Comparison of ENCODE assay signal across 9 mouse cellular contexts in genomic region chr11:88523921-88524320, GRCm38 (mm10).
A peak's percentile ranks its signal among the peaks of the same experiment; 100 is the strongest.
DNase-seq lines count a peak whose midpoint lies in the region; ATAC-seq and TF ChIP-seq lines count a peak whose summit lies in the region.
"Had no signal": no experiment of that assay in that cellular context is flagged by ENCODE, and none has a peak within 500 bp of the region (broad histone marks: within the 10 kb centered on the region; RNA-seq: fewer than 3 reads in every experiment).

No protein-coding gene starts in this region.

- WGBS in hindbrain, embryonic 10.5 days = 63% methylated on average over 4 of the region's 4 CpGs
- 61% methylated on average over 4 of the region's 4 CpGs for WGBS in hindbrain, embryonic 11.5 days
- 9% methylated on average over 4 of the region's 4 CpGs for WGBS in heart, embryonic 13.5 days
- 36% methylated on average over 4 of the region's 4 CpGs for WGBS in lung, postnatal 0 days

- no peak overlapping the region for H3K9ac ChIP-seq in hindbrain, embryonic 11.5 days (ENCODE audit: low read depth, low read length)
- H3K9ac ChIP-seq in heart, embryonic 13.5 days = peak overlapping the region; percentile 64
- no peak overlapping the region for H3K9ac ChIP-seq in lung, postnatal 0 days (replicated peaks; ENCODE audit: low read depth)

- no peak overlapping the region for H3K4me2 ChIP-seq in hindbrain, embryonic 11.5 days (replicated peaks; ENCODE audit: low read depth, low read length)
- peak overlapping the region; percentile 31; the same call in 1 of the 2 replicates for H3K4me2 ChIP-seq in heart, embryonic 13.5 days
- H3K4me2 ChIP-seq in lung, postnatal 0 days (replicated peaks; ENCODE audit: low read depth, low read length) = no peak overlapping the region

- H3K4me3 ChIP-seq in hindbrain, embryonic 10.5 days = no peak overlapping the region
- H3K4me3 ChIP-seq in hindbrain, embryonic 11.5 days (ENCODE audit: low read depth, low read length) = no peak overlapping the region
- H3K4me3 ChIP-seq in heart, embryonic 13.5 days = no peak overlapping the region
- no peak overlapping the region for H3K4me3 ChIP-seq in lung, postnatal 0 days (ENCODE audit: low read depth, low read length)
- H3K4me3 ChIP-seq: myocyte had no signal

- no peaks in the 10 kb centered on the region for H3K9me3 ChIP-seq in hindbrain, embryonic 10.5 days
- no peaks in the 10 kb centered on the region for H3K9me3 ChIP-seq in hindbrain, embryonic 11.5 days (ENCODE audit: control insufficient read depth, low read length)
- no peaks in the 10 kb centered on the region for H3K9me3 ChIP-seq in heart, embryonic 13.5 days
- H3K9me3 ChIP-seq in lung, postnatal 0 days (ENCODE audit: low read length) = no peaks in the 10 kb centered on the region

- TF ChIP-seq CTCF in lung, postnatal 0 days (IDR thresholded peaks at IDR 0.05) = no peak

- ATAC-seq in hindbrain, embryonic 11.5 days (ENCODE audit: low FRiP score) = no peak
- peak; percentile 48; the same call in 1 of the 2 replicates for ATAC-seq in heart, embryonic 13.5 days (ENCODE audit: extremely low read depth, insufficient number of reproducible peaks, low FRiP score, low TSS enrichment)
- no peak for ATAC-seq in lung, postnatal 0 days
- ATAC-seq in megakaryocyte, adult 5-6 weeks (ENCODE audit: poor library complexity, severe bottlenecking) = no peak

- H3K27me3 ChIP-seq in hindbrain, embryonic 10.5 days (ENCODE audit: insufficient read depth, poor library complexity, severe bottlenecking) = no peaks in the 10 kb centered on the region
- H3K27me3 ChIP-seq in hindbrain, embryonic 11.5 days (ENCODE audit: control insufficient read depth, insufficient read depth, low read length) = no peaks in the 10 kb centered on the region
- no peaks in the 10 kb centered on the region for H3K27me3 ChIP-seq in heart, embryonic 13.5 days (replicated peaks)
- H3K27me3 ChIP-seq in lung, postnatal 0 days (replicated peaks; ENCODE audit: insufficient read depth, low read length) = no peaks in the 10 kb centered on the region

- peaks cover 87% of the 10 kb centered on the region for H3K4me1 ChIP-seq in hindbrain, embryonic 10.5 days (replicated peaks)
- H3K4me1 ChIP-seq in hindbrain, embryonic 11.5 days (replicated peaks; ENCODE audit: control insufficient read depth, insufficient read depth, low read length) = peaks cover 39% of the 10 kb centered on the region
- peaks cover 90% of the 10 kb centered on the region for H3K4me1 ChIP-seq in heart, embryonic 13.5 days
- peaks cover 35% of the 10 kb centered on the region for H3K4me1 ChIP-seq in lung, postnatal 0 days (ENCODE audit: insufficient read depth, low read depth, low read length)

- peak overlapping the region; percentile 85 for H3K27ac ChIP-seq in hindbrain, embryonic 10.5 days
- no peak overlapping the region for H3K27ac ChIP-seq in hindbrain, embryonic 11.5 days (ENCODE audit: low read depth, low read length)
- H3K27ac ChIP-seq in heart, embryonic 13.5 days (replicated peaks) = peak overlapping the region; percentile 96
- H3K27ac ChIP-seq in lung, postnatal 0 days (ENCODE audit: low read length) = no peak overlapping the region

- TF ChIP-seq EP300 in lung, postnatal 0 days (IDR thresholded peaks at IDR 0.05) = peak; percentile 23; the same call in 1 of the 2 replicates

- H3K36me3 ChIP-seq in hindbrain, embryonic 10.5 days = peaks cover 32% of the 10 kb centered on the region
- H3K36me3 ChIP-seq in hindbrain, embryonic 11.5 days (ENCODE audit: control insufficient read depth, insufficient read depth, low read length) = no peaks in the 10 kb centered on the region
- H3K36me3 ChIP-seq in heart, embryonic 13.5 days = no peaks in the 10 kb centered on the region
- no peaks in the 10 kb centered on the region for H3K36me3 ChIP-seq in lung, postnatal 0 days (ENCODE audit: insufficient read depth, low read length)

- DNase-seq in hindbrain, embryonic 10.5 days (ENCODE audit: low spot score) = no peak
- DNase-seq in hindbrain, embryonic 11.5 days (ENCODE audit: low spot score) = no peak
- peak; percentile 74 for DNase-seq in adrenal gland, postnatal 14 days
- peak; percentile 43 for DNase-seq in lung, postnatal 0 days (ENCODE audit: low spot score)
- no peak for DNase-seq in frontal cortex, postnatal 14 days (ENCODE audit: low spot score in 2 of 2)
- no peak for DNase-seq in spleen, adult 12 weeks (ENCODE audit: low spot score)

Comparison
In these comparisons a context has a peak if more than half of its experiments do, and no peak if none do; other contexts are left out.
1. H3K27ac ChIP-seq: peak in hindbrain, embryonic 10.5 days (single experiment) and heart, embryonic 13.5 days (single experiment); none in hindbrain, embryonic 11.5 days (single experiment) and lung, postnatal 0 days (single experiment).
2. DNase-seq: peak in adrenal gland, postnatal 14 days (single experiment) and lung, postnatal 0 days (single experiment); none in hindbrain, embryonic 10.5 days (single experiment), hindbrain, embryonic 11.5 days (single experiment), frontal cortex, postnatal 14 days (0 of 2) and spleen, adult 12 weeks (single experiment).